Mouse (Mus musculus): ENCODE measurements around the gene Arpc2. TPM values are rescaled to one million over a fixed set of nuclear protein-coding genes. Genes with fewer than 3 reads are reported as not detected.
A peak's percentile ranks its signal among the peaks of the same experiment; 100 is the strongest.

The Arpc2 gene
- polyA plus RNA-seq, 1 experiment from 2014 or later = 370 TPM

- ATAC-seq (ENCODE audit: low FRiP score) = no peak
- Histone ChIP-seq H3K9me3 (replicated peaks) (no peaks in the 10 kb centered on the region), H3K27ac (no peak overlapping the region), H3K4me2 (replicated peaks) (no peak overlapping the region), H3K9ac (no peak overlapping the region), H3K4me3 (no peak overlapping the region), H3K4me1 (0 out of 2 replicates have a peak, but pooled peaks cover 4% of the 10 kb centered on the region), H3K27me3 (no peaks in the 10 kb centered on the region), H3K36me3 (no peaks in the 10 kb centered on the region)
- WGBS = 65% methylated on average over 8 of the region's 8 CpGs
Measured at GRCm38 (mm10) chr1:74206642-74207041, 29.2 kb upstream of the Arpc2 start.

GRCm38 (mm10) chr1:74207906-74208305 is 28.0 kb upstream of the Arpc2 start:
- Histone ChIP-seq H3K4me1 (0 out of 2 replicates have a peak, but pooled peaks cover 4% of the 10 kb centered on the region), H3K9ac (no peak overlapping the region), H3K9me3 (replicated peaks) (no peaks in the 10 kb centered on the region), H3K36me3 (no peaks in the 10 kb centered on the region), H3K4me2 (replicated peaks) (no peak overlapping the region), H3K4me3 (no peak overlapping the region), H3K27me3 (no peaks in the 10 kb centered on the region), H3K27ac (no peak overlapping the region)
- ATAC-seq (ENCODE audit: low FRiP score) = peak; percentile 46; the same call in 1 of the 2 replicates
- WGBS = 60% methylated on average over 9 of the region's 9 CpGs

GRCm38 (mm10) chr1:74208941-74209340 is 26.9 kb upstream of the Arpc2 start:
- WGBS = 94% methylated on average over 8 of the region's 8 CpGs
- H3K4me2 ChIP-seq (replicated peaks) = no peak overlapping the region
- no peaks in the 10 kb centered on the region for H3K9me3 ChIP-seq (replicated peaks)
- H3K4me1 ChIP-seq = 0 out of 2 replicates have a peak, but pooled peaks cover 4% of the 10 kb centered on the region
- no peaks in the 10 kb centered on the region for H3K27me3 ChIP-seq
- no peaks in the 10 kb centered on the region for H3K36me3 ChIP-seq
- H3K4me3 ChIP-seq = no peak overlapping the region
- no peak for ATAC-seq (ENCODE audit: low FRiP score)
- H3K27ac ChIP-seq = no peak overlapping the region
- no peak overlapping the region for H3K9ac ChIP-seq

GRCm38 (mm10) chr1:74219922-74220321 is 16.0 kb upstream of the Arpc2 start:
- Histone ChIP-seq H3K4me1 (no peaks in the 10 kb centered on the region), H3K36me3 (no peaks in the 10 kb centered on the region), H3K4me2 (replicated peaks) (no peak overlapping the region), H3K9me3 (replicated peaks) (no peaks in the 10 kb centered on the region), H3K27me3 (no peaks in the 10 kb centered on the region), H3K27ac (no peak overlapping the region), H3K4me3 (no peak overlapping the region), H3K9ac (no peak overlapping the region)
- 88% methylated on average over 7 of the region's 7 CpGs for WGBS
- no peak for ATAC-seq (ENCODE audit: low FRiP score)

GRCm38 (mm10) chr1:74227317-74227716 is 8.6 kb upstream of the Arpc2 start:
- Histone ChIP-seq H3K9me3 (replicated peaks) (no peaks in the 10 kb centered on the region), H3K27ac (no peak overlapping the region), H3K9ac (no peak overlapping the region), H3K4me1 (no peaks in the 10 kb centered on the region), H3K4me3 (no peak overlapping the region), H3K4me2 (replicated peaks) (no peak overlapping the region), H3K27me3 (no peaks in the 10 kb centered on the region), H3K36me3 (no peaks in the 10 kb centered on the region)
- WGBS = 81% methylated on average over 7 of the region's 7 CpGs
- no peak for ATAC-seq (ENCODE audit: low FRiP score)

- Histone ChIP-seq H3K9me3 (replicated peaks) (no peaks in the 10 kb centered on the region), H3K4me1 (no peaks in the 10 kb centered on the region), H3K9ac (no peak overlapping the region), H3K4me2 (replicated peaks) (no peak overlapping the region), H3K27me3 (no peaks in the 10 kb centered on the region), H3K27ac (no peak overlapping the region), H3K36me3 (no peaks in the 10 kb centered on the region), H3K4me3 (no peak overlapping the region)
- WGBS = 74% methylated on average over 2 of the region's 2 CpGs
- no peak for ATAC-seq (ENCODE audit: low FRiP score)
Measured at GRCm38 (mm10) chr1:74229942-74230341, 5.9 kb upstream of the Arpc2 start.

GRCm38 (mm10) chr1:74230992-74231391 is 4.9 kb upstream of the Arpc2 start:
- WGBS = no CpG with 5 or more reads among the region's 1 CpGs
- Histone ChIP-seq H3K4me3 (no peak overlapping the region), H3K27ac (no peak overlapping the region), H3K9ac (no peak overlapping the region), H3K4me2 (replicated peaks) (no peak overlapping the region), H3K36me3 (no peaks in the 10 kb centered on the region), H3K4me1 (no peaks in the 10 kb centered on the region), H3K27me3 (no peaks in the 10 kb centered on the region), H3K9me3 (replicated peaks) (no peaks in the 10 kb centered on the region)
- ATAC-seq (ENCODE audit: low FRiP score) = no peak

GRCm38 (mm10) chr1:74236590-74237317 is 870 bp downstream of the Arpc2 start:
- ATAC-seq (ENCODE audit: low FRiP score) = peak; percentile 84
- Histone ChIP-seq H3K4me1 (peaks cover 32% of the 10 kb centered on the region), H3K27ac (peak overlapping the region; percentile 89), H3K4me3 (peak overlapping the region; percentile 76), H3K36me3 (no peaks in the 10 kb centered on the region), H3K9me3 (replicated peaks) (no peaks in the 10 kb centered on the region), H3K27me3 (no peaks in the 10 kb centered on the region), H3K9ac (peak overlapping the region; percentile 95), H3K4me2 (replicated peaks) (peak overlapping the region; percentile 82)
- WGBS = under 1% methylated on average over 44 of the region's 57 CpGs

- H3K36me3 ChIP-seq = no peaks in the 10 kb centered on the region
- no peaks in the 10 kb centered on the region for H3K9me3 ChIP-seq (replicated peaks)
- H3K4me2 ChIP-seq (replicated peaks) = peak overlapping the region; percentile 82
- H3K9ac ChIP-seq = peak overlapping the region; percentile 95
- no peak for ATAC-seq (ENCODE audit: low FRiP score)
- no peaks in the 10 kb centered on the region for H3K27me3 ChIP-seq
- peaks cover 32% of the 10 kb centered on the region for H3K4me1 ChIP-seq
- peak overlapping the region; percentile 76 for H3K4me3 ChIP-seq
- no peak overlapping the region for H3K27ac ChIP-seq
- 56% methylated on average over 5 of the region's 5 CpGs for WGBS
Measured at GRCm38 (mm10) chr1:74237671-74238070, 1.8 kb downstream of the Arpc2 start.

- Histone ChIP-seq H3K27ac (no peak overlapping the region), H3K4me1 (peaks cover 32% of the 10 kb centered on the region), H3K4me3 (peak overlapping the region; percentile 76), H3K9ac (peak overlapping the region; percentile 95; the same call in 1 of the 2 replicates), H3K4me2 (replicated peaks) (peak overlapping the region; percentile 82), H3K9me3 (replicated peaks) (no peaks in the 10 kb centered on the region), H3K36me3 (no peaks in the 10 kb centered on the region), H3K27me3 (no peaks in the 10 kb centered on the region)
- no peak for ATAC-seq (ENCODE audit: low FRiP score)
- 92% methylated on average over 1 of the region's 1 CpGs for WGBS
Measured at GRCm38 (mm10) chr1:74238136-74238535, 2.3 kb downstream of the Arpc2 start.

GRCm38 (mm10) chr1:74239162-74239561 is 3.3 kb downstream of the Arpc2 start:
- no peak overlapping the region for H3K4me3 ChIP-seq
- WGBS = 74% methylated on average over 7 of the region's 7 CpGs
- H3K9ac ChIP-seq = 0 out of 2 replicates have a peak overlapping the region, but pooled peaks have one; percentile 23
- H3K27me3 ChIP-seq = no peaks in the 10 kb centered on the region
- H3K4me1 ChIP-seq = peaks cover 32% of the 10 kb centered on the region
- no peak for ATAC-seq (ENCODE audit: low FRiP score)
- H3K27ac ChIP-seq = no peak overlapping the region
- H3K9me3 ChIP-seq (replicated peaks) = no peaks in the 10 kb centered on the region
- H3K36me3 ChIP-seq = no peaks in the 10 kb centered on the region
- no peak overlapping the region; the same call in 1 of the 2 replicates for H3K4me2 ChIP-seq (replicated peaks)

- Histone ChIP-seq H3K27ac (no peak overlapping the region), H3K27me3 (no peaks in the 10 kb centered on the region), H3K9me3 (replicated peaks) (no peaks in the 10 kb centered on the region), H3K9ac (no peak overlapping the region), H3K4me1 (peaks cover 32% of the 10 kb centered on the region), H3K4me2 (replicated peaks) (no peak overlapping the region), H3K36me3 (no peaks in the 10 kb centered on the region), H3K4me3 (no peak overlapping the region)
- WGBS = 66% methylated on average over 11 of the region's 11 CpGs
- ATAC-seq (ENCODE audit: low FRiP score) = no peak
Measured at GRCm38 (mm10) chr1:74239618-74240017, 3.7 kb downstream of the Arpc2 start.

GRCm38 (mm10) chr1:74240311-74240710 is 4.4 kb downstream of the Arpc2 start:
- ATAC-seq (ENCODE audit: low FRiP score) = no peak
- no peak overlapping the region for H3K4me2 ChIP-seq (replicated peaks)
- no peaks in the 10 kb centered on the region for H3K36me3 ChIP-seq
- no peaks in the 10 kb centered on the region for H3K9me3 ChIP-seq (replicated peaks)
- no peaks in the 10 kb centered on the region for H3K27me3 ChIP-seq
- peaks cover 32% of the 10 kb centered on the region for H3K4me1 ChIP-seq
- H3K4me3 ChIP-seq = no peak overlapping the region
- 76% methylated on average over 6 of the region's 6 CpGs for WGBS
- H3K9ac ChIP-seq = no peak overlapping the region
- H3K27ac ChIP-seq = no peak overlapping the region

Measured in hindbrain, embryonic 12.5 days (tissue).